Mouse (Mus musculus) heart, adult 2 months (tissue): ENCODE data around the gene Bnc2. TPM values are rescaled to one million over a fixed set of nuclear protein-coding genes. Genes with fewer than 3 reads are reported as not detected.

Experiments
- DNase-seq, 2 experiments: peaks; one replicate each; pipeline ENCODE4 v3.0.0; 2021
- H3K27ac ChIP-seq: fragments of 200-600 bp; 2 replicates; pipeline ENCODE4 v1.8.1; 2022
- H3K27me3 ChIP-seq: fragments of 200-500 bp; 2 replicates; pipeline ENCODE4 v1.6.1; 2012; ENCODE audit warnings: mild to moderate bottlenecking, low read length, inconsistent platforms, mixed read lengths; ENCODE audit not compliant: control insufficient read depth, insufficient read depth
- H3K36me3 ChIP-seq: fragments of 200-500 bp; 2 replicates; pipeline ENCODE4 v1.6.1; 2012; ENCODE audit warnings: low read length, inconsistent platforms; ENCODE audit not compliant: control insufficient read depth, insufficient read depth
- H3K4me1 ChIP-seq: fragments of 200-500 bp; 2 replicates; pipeline ENCODE4 v1.6.1; 2011; ENCODE audit warnings: low read length; ENCODE audit not compliant: control insufficient read depth, insufficient read depth
- H3K4me3 ChIP-seq: fragments of 200-600 bp; 2 replicates; pipeline ENCODE4 v1.8.1; 2022
- H3K79me2 ChIP-seq: fragments of 200-500 bp; replicated peaks from 2 replicates; pipeline ENCODE4 v1.6.1; 2012; ENCODE audit warnings: mild to moderate bottlenecking, inconsistent platforms, low read length, moderate library complexity, mixed read lengths; ENCODE audit not compliant: control insufficient read depth, insufficient read depth
- H3K9ac ChIP-seq: fragments of 200-500 bp; 2 replicates; pipeline ENCODE4 v1.6.1; 2012; ENCODE audit warnings: low read depth, mild to moderate bottlenecking, control low read depth, inconsistent platforms, low read length, mixed read lengths
- CTCF ChIP-seq: fragments of 200-600 bp; IDR thresholded peaks from 2 replicates; pipeline ENCODE4 v1.8.1; 2022; ENCODE audit warnings: antibody characterized with exemption, mild to moderate bottlenecking, moderate library complexity
- EP300 ChIP-seq: fragments of 200-500 bp; IDR thresholded peaks from 2 replicates; pipeline ENCODE4 v1.6.1; 2011; ENCODE audit warnings: low read depth, low read length, control low read depth; ENCODE audit not compliant: insufficient read depth
- POLR2A ChIP-seq: fragments of 200-500 bp; IDR thresholded peaks from 2 replicates; pipeline ENCODE4 v1.6.1; 2011; ENCODE audit warnings: mild to moderate bottlenecking, low read depth, low read length, control low read depth; ENCODE audit not compliant: insufficient read depth
- WGBS: fragments of 180-500 bp; shearing (Covaris S2); methylation state at CpG from one replicate; pipeline ENCODE4 v1.1.7; 2018; 5-methylcytosine and 5-hydroxymethylcytosine counted together
- intact Hi-C: fragments of 180-260 bp; cut with DNase I; formaldehyde crosslinking; loops from one replicate; pipeline ENCODE4 v1.15.1; 2025
- polyA plus RNA-seq: library from polyadenylated mRNA; depleted of rRNA; stranded (reverse); fragments of >200 nt; gene quantifications from 2 replicates; pipeline ENCODE4 v1.2.3, GENCODE M21; 2012
- total RNA-seq, 2 experiments: library from RNA; stranded (reverse); gene quantifications; 2 replicates each; pipeline ENCODE4 v1.2.3; 2021

The Bnc2 gene
- total and polyA plus RNA-seq, 3 experiments = 1.6 to 3.0 (median 2.6) TPM

DNA sequence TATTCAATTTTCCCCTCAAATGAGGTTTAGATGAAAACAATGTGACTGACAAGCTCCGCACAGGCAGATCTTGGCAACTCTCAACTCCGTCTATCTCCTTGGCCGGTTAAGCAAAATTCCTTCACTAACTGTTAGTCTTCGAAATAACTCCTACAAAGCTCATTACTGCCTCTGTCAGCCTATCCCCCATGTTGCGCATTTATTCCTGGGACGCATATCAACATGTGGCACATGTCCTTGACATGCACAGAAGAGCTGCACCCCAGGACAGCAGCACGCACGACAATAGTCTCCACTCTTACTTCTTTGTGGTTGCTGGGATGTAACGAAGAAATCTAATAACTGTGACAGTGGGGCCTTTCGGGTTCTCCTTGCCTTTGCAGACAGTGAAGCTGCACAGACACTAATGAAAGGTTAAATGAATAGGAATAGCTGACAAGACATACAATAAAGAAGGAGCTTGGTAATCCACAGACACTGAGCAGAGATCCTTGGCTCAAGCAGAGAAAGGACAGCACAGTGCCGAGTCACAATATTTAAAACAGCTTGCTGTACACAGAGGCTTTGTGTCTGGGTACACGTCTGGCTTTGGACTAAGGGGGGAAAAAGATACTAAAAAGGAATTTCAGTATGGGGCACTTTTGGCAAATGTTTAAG, 6.0 kb downstream of the Bnc2 start:
- no peak for DNase-seq
- WGBS = 69% methylated on average over 12 of the region's 12 CpGs
- H3K36me3 ChIP-seq = no peaks in the 10 kb centered on the region
- peaks cover 3% of the 10 kb centered on the region for H3K27me3 ChIP-seq
- H3K4me1 ChIP-seq = no peaks in the 10 kb centered on the region
- H3K79me2 ChIP-seq = no peaks in the 10 kb centered on the region
- no peak overlapping the region for H3K27ac ChIP-seq
- intact Hi-C loops = no loop called here
- H3K9ac ChIP-seq = no peak overlapping the region
- TF ChIP-seq CTCF (no peak), POLR2A (no peak), EP300 (no peak)
- no peak overlapping the region for H3K4me3 ChIP-seq

GRCm38 (mm10) chr4:84668226-84668625, 6.8 kb downstream of the Bnc2 start:
- TF ChIP-seq CTCF = no peak
- TF ChIP-seq EP300 = no peak
- no peak for TF ChIP-seq POLR2A
- H3K27ac ChIP-seq = no peak overlapping the region
- no peak overlapping the region for H3K9ac ChIP-seq
- WGBS = 85% methylated on average over 5 of the region's 5 CpGs
- H3K4me1 ChIP-seq = no peaks in the 10 kb centered on the region
- H3K4me3 ChIP-seq = no peak overlapping the region
- intact Hi-C loops = no loop called here
- no peak for DNase-seq
- peaks cover 1% of the 10 kb centered on the region; the same call in 1 of the 2 replicates for H3K27me3 ChIP-seq
- no peaks in the 10 kb centered on the region for H3K36me3 ChIP-seq
- H3K79me2 ChIP-seq = no peaks in the 10 kb centered on the region

DNA sequence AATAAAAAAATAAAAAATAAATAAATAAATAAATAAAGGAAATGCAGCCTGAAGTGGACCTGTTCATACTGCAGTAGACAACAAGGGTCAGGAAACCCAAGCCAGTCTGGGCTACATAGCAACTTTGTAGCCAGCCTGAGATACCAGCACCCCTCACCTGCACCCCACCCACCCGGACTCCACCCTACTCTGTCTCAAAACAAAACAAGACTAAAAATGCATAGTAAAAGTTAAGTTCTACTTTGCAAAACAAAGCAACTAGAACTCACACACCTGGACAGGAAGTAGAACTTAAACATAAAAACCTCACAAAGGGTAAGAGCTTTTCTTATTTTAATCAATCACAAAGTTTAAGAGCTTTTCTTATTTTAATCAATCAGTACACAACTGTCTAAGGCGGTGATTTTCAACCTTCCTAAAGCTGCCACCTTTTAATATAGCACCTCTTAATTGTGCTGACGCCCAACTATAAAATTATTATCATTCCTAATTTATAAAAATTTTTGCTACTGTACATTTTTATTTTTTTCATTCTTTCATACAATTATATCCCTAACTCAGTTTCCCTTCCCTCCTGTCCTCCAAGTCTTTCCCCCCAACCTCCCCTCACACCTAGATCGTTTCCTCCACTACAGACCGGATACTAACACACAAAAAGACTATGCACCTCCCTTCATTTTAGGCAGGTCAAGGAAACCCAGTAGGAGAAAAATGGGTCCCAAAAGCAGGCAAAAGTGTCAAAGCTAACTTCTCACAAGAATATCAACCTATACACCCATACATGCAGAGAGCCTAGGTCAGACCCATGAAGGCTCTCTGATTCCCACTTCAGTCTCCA, 12.6 kb downstream of the Bnc2 start:
- Histone ChIP-seq H3K27ac (no peak overlapping the region), H3K4me1 (no peaks in the 10 kb centered on the region), H3K4me3 (no peak overlapping the region), H3K36me3 (no peaks in the 10 kb centered on the region), H3K79me2 (no peaks in the 10 kb centered on the region), H3K27me3 (no peaks in the 10 kb centered on the region), H3K9ac (no peak overlapping the region)
- intact Hi-C loops = no loop called here
- 82% methylated on average over 5 of the region's 5 CpGs for WGBS
- no peak for DNase-seq
- no peak for TF ChIP-seq EP300
- TF ChIP-seq POLR2A = no peak
- no peak for TF ChIP-seq CTCF

- H3K27me3 ChIP-seq = no peaks in the 10 kb centered on the region
- no peaks in the 10 kb centered on the region for H3K79me2 ChIP-seq
- H3K36me3 ChIP-seq = no peaks in the 10 kb centered on the region
- no peak overlapping the region for H3K27ac ChIP-seq
- intact Hi-C loops = no loop called here
- H3K9ac ChIP-seq = no peak overlapping the region
- WGBS = 65% methylated on average over 3 of the region's 3 CpGs
- no peaks in the 10 kb centered on the region for H3K4me1 ChIP-seq
- no peak overlapping the region for H3K4me3 ChIP-seq
- DNase-seq = no peak
- TF ChIP-seq POLR2A = no peak
- no peak for TF ChIP-seq EP300
- TF ChIP-seq CTCF = no peak
Observed at GRCm38 (mm10) chr4:84661341-84661740, 13.7 kb downstream of the Bnc2 start.

GRCm38 (mm10) chr4:84651786-84652185, 23.3 kb downstream of the Bnc2 start:
- Histone ChIP-seq H3K27me3 (no peaks in the 10 kb centered on the region), H3K36me3 (no peaks in the 10 kb centered on the region), H3K4me3 (no peak overlapping the region), H3K27ac (no peak overlapping the region), H3K9ac (no peak overlapping the region), H3K79me2 (no peaks in the 10 kb centered on the region), H3K4me1 (no peaks in the 10 kb centered on the region)
- TF ChIP-seq CTCF (no peak), POLR2A (no peak), EP300 (no peak)
- WGBS = 55% methylated on average over 8 of the region's 8 CpGs
- intact Hi-C loops = no loop called here
- no peak for DNase-seq

DNA sequence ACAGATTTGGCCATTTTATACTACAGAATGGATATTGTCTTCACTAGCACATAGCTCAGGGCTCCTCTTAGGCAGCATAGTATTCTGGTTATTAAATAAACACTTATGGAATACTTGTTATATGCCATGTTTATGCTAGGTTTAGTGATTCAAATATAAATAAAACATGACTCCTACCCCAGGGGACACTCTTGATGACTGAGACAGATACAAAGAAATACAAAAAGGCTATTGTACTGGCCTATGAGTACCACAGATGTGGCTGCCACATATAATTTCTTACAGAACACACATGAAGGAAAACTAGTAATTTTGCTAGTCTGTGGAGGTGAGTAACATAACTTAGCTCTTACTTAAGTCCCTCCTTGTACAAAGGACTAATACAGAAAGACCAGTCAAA, 28.5 kb downstream of the Bnc2 start:
- no peak overlapping the region for H3K9ac ChIP-seq

More for the DNA sequence above, 28.5 kb downstream of the Bnc2 start:
- Histone ChIP-seq H3K27ac (no peak overlapping the region), H3K4me1 (no peaks in the 10 kb centered on the region), H3K4me3 (no peak overlapping the region), H3K36me3 (no peaks in the 10 kb centered on the region), H3K79me2 (no peaks in the 10 kb centered on the region), H3K27me3 (no peaks in the 10 kb centered on the region)
- no peak for DNase-seq
- intact Hi-C loops = no loop called here
- TF ChIP-seq CTCF = no peak
- TF ChIP-seq EP300 = no peak
- no peak for TF ChIP-seq POLR2A
